Mouse (Mus musculus) hindbrain, embryonic 13.5 days (tissue): ENCODE data around the gene Slco3a1. TPM values are rescaled to one million over a fixed set of nuclear protein-coding genes. Genes with fewer than 3 reads are reported as not detected.

Source experiments
- ATAC-seq: fragments of 200-750 bp; cut with Nextera tagmentation; 2 replicates; pipeline ENCODE4 v1.8.0; 2017; ENCODE audit warnings: moderate TSS enrichment; ENCODE audit not compliant: low FRiP score
- H3K27ac ChIP-seq: fragments of 300-500 bp; sonication (generic); 2 replicates; pipeline ENCODE4 v1.5.1; 2015; ENCODE audit warnings: inconsistent platforms, mild to moderate bottlenecking, moderate library complexity
- H3K27me3 ChIP-seq: fragments of 300-500 bp; sonication (generic); 2 replicates; pipeline ENCODE4 v1.6.1; 2015; ENCODE audit warnings: mild to moderate bottlenecking, inconsistent platforms
- H3K36me3 ChIP-seq: fragments of 300-500 bp; sonication (generic); 2 replicates; pipeline ENCODE4 v1.6.1; 2015; ENCODE audit warnings: mild to moderate bottlenecking, inconsistent platforms
- H3K4me1 ChIP-seq: fragments of 300-500 bp; sonication (generic); replicated peaks from 2 replicates; pipeline ENCODE4 v1.6.1; 2015; ENCODE audit warnings: inconsistent platforms
- H3K4me2 ChIP-seq: fragments of 300-500 bp; sonication (generic); 2 replicates; pipeline ENCODE4 v1.6.1; 2015; ENCODE audit warnings: inconsistent platforms, mild to moderate bottlenecking, moderate library complexity
- H3K4me3 ChIP-seq: fragments of 300-500 bp; sonication (generic); 2 replicates; pipeline ENCODE4 v1.5.1; 2015; ENCODE audit warnings: mild to moderate bottlenecking, inconsistent platforms
- H3K9ac ChIP-seq: fragments of 300-500 bp; sonication (generic); 2 replicates; pipeline ENCODE4 v1.6.1; 2015; ENCODE audit warnings: mild to moderate bottlenecking, inconsistent platforms
- H3K9me3 ChIP-seq: fragments of 300-500 bp; sonication (generic); 2 replicates; pipeline ENCODE4 v1.6.1; 2016; ENCODE audit warnings: inconsistent platforms
- WGBS: fragments of 180-500 bp; shearing (Covaris S2); methylation state at CpG from one replicate; pipeline ENCODE4 v1.1.7; 2015; 5-methylcytosine and 5-hydroxymethylcytosine counted together
- polyA plus RNA-seq: library from polyadenylated mRNA; unstranded; fragments of >200 nt; fragmentation: Nextera tagmentation; extraction: Ambion mirVana; gene quantifications from 2 replicates; pipeline ENCODE4 v1.2.1, GENCODE M21; 2015

Gene Slco3a1
- polyA plus RNA-seq, 1 experiment from 2014 or later = 18.4 TPM

DNA sequence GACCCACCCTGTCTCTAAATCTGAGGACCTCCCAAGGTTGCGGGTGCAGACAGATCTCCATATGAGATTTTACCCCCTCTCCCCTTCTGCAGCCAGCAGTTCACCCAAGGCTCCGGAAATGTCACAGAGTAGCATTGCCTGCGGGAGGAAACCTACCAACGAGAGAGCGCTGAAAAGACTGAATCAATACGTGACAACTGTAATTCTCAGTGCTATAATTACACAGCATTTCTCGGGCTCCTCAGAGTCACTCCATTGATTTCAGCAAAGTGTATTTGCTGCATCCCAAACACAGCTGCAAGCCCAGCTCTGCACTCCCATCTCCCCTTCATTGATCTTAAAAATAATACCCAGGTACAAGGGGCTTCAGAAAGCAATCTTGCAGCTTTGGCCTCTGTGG is 82.8 kb downstream of the Slco3a1 start:
- Histone ChIP-seq H3K9ac (no peak overlapping the region), H3K4me3 (no peak overlapping the region), H3K27ac (peak overlapping the region; percentile 23; the same call in 1 of the 2 replicates), H3K36me3 (no peaks in the 10 kb centered on the region), H3K4me1 (0 out of 2 replicates have a peak, but pooled peaks cover 15% of the 10 kb centered on the region), H3K9me3 (no peaks in the 10 kb centered on the region), H3K4me2 (no peak overlapping the region), H3K27me3 (no peaks in the 10 kb centered on the region)
- WGBS = 80% methylated on average over 7 of the region's 7 CpGs
- no peak for ATAC-seq

DNA sequence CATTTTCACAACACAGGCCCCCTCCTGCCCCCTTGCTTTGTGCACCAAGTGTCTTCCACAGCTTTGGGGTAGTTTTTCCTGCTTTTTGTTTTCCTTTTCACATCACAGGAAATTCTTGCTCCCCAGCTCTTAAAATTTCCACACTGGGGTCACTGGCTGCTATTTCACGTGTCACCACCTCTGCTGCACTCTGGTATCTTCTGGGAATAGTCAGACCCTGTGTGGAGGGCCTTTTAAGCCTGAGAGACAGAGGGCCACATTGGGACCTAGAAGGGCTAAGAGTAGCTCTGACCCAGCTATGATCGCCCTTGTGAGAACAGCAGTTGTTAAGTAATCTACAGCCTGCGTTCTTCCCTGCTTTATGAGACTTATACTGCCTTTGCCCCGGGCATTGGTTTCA is 87.7 kb downstream of the Slco3a1 start:
- no peak for ATAC-seq
- no peaks in the 10 kb centered on the region for H3K27me3 ChIP-seq
- H3K27ac ChIP-seq = no peak overlapping the region
- no peak overlapping the region for H3K4me3 ChIP-seq
- H3K9me3 ChIP-seq = no peaks in the 10 kb centered on the region
- H3K36me3 ChIP-seq = no peaks in the 10 kb centered on the region
- no peak overlapping the region for H3K9ac ChIP-seq
- peaks cover 26% of the 10 kb centered on the region for H3K4me1 ChIP-seq
- H3K4me2 ChIP-seq = no peak overlapping the region
- WGBS = 79% methylated on average over 4 of the region's 4 CpGs

DNA sequence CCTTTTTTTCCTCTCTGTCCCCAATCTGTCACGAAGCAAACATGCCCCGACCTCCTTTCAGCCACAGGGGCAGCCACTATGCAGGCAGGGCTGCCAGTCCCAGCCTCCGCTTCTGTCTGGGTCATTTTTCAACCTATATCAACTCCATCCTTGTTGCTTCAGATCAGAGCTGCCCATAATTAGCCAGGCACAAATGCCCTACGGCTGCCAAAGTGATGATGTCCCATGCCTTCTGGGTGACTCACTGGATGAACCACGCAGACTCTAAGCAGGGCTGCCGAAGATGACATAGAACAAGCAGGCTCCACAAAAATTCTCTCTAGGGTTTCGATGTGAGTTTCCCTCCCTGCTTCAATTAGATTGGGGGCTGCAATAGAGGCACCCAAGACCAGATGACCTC is 89.9 kb downstream of the Slco3a1 start:
- no peak overlapping the region for H3K4me2 ChIP-seq
- H3K36me3 ChIP-seq = no peaks in the 10 kb centered on the region
- no peak overlapping the region for H3K9ac ChIP-seq
- peaks cover 29% of the 10 kb centered on the region for H3K4me1 ChIP-seq
- H3K27me3 ChIP-seq = no peaks in the 10 kb centered on the region
- no peak for ATAC-seq
- no peak overlapping the region for H3K4me3 ChIP-seq
- WGBS = 85% methylated on average over 7 of the region's 7 CpGs
- no peak overlapping the region for H3K27ac ChIP-seq
- H3K9me3 ChIP-seq = no peaks in the 10 kb centered on the region

DNA sequence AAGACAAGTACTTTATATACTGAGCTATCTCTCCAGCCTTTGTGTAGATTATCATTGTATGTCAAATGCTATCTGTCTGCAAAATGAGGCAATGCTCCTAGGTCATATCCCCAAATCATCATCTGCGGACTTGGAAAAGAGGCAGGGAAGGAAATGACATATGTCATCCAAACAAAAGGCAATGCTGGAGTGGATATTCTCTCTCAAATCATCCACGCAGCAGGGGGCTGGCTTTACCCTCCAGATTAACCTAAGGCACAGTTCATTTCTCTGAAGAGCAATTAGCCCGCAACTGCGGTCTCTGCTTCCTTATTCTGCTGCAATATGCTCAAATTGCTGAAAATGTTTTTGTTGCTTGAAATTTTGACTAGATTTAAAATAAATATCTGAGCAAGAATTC is 92.1 kb downstream of the Slco3a1 start:
- ATAC-seq = no peak
- no peaks in the 10 kb centered on the region for H3K36me3 ChIP-seq
- no peaks in the 10 kb centered on the region for H3K27me3 ChIP-seq
- peaks cover 22% of the 10 kb centered on the region for H3K4me1 ChIP-seq
- H3K27ac ChIP-seq = no peak overlapping the region
- 41% methylated on average over 4 of the region's 4 CpGs for WGBS
- no peak overlapping the region for H3K4me3 ChIP-seq
- H3K9ac ChIP-seq = no peak overlapping the region
- H3K4me2 ChIP-seq = no peak overlapping the region
- no peaks in the 10 kb centered on the region for H3K9me3 ChIP-seq

DNA sequence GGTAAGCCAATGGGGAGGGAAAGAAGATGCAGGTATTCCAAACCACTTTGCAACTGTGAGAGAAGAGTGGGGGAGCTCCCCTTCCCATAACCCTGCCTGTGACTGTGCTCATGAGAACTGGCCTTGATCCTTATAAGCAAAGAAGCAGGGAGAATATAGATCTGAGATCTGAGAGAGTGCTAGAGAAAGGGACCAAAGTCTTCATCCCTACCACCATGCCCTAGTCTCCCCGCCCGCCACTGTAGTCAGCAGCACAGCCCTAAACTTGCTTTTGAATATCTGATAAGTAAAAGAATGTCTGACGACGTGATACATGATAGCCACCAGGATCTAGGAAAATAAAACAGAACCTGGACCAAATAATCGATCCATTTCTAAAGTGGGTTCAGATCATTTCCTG is 92.8 kb downstream of the Slco3a1 start:
- no peak overlapping the region for H3K9ac ChIP-seq
- no peak for ATAC-seq
- no peak overlapping the region for H3K4me2 ChIP-seq
- WGBS = 86% methylated on average over 5 of the region's 5 CpGs
- H3K36me3 ChIP-seq = no peaks in the 10 kb centered on the region
- H3K27ac ChIP-seq = no peak overlapping the region
- peaks cover 15% of the 10 kb centered on the region for H3K4me1 ChIP-seq
- no peaks in the 10 kb centered on the region for H3K27me3 ChIP-seq
- no peaks in the 10 kb centered on the region for H3K9me3 ChIP-seq
- no peak overlapping the region for H3K4me3 ChIP-seq

DNA sequence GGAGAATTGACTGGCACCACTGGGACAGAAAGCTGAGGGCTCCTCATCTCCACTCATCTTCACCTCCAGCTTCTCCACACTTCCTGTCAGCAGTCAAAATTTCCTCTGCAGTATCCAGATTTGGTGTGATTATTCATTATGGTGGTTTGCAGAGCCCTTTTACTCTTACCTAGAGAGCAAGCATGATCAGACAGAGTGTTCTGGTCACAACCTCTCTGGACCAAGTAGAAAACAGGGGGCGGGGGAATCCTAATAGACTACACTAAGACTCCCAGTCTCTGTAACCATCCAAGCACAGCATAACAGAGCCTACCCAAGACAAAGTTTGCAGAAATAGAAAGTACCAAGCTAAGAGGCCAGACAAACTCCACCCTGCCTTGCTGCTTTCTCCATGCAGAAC is 93.4 kb downstream of the Slco3a1 start:
- Histone ChIP-seq H3K9me3 (no peaks in the 10 kb centered on the region), H3K27ac (no peak overlapping the region), H3K9ac (no peak overlapping the region), H3K4me1 (peaks cover 15% of the 10 kb centered on the region), H3K36me3 (no peaks in the 10 kb centered on the region), H3K4me3 (no peak overlapping the region), H3K4me2 (no peak overlapping the region), H3K27me3 (no peaks in the 10 kb centered on the region)
- no peak for ATAC-seq
- WGBS = 94% methylated on average over 1 of the region's 1 CpGs

DNA sequence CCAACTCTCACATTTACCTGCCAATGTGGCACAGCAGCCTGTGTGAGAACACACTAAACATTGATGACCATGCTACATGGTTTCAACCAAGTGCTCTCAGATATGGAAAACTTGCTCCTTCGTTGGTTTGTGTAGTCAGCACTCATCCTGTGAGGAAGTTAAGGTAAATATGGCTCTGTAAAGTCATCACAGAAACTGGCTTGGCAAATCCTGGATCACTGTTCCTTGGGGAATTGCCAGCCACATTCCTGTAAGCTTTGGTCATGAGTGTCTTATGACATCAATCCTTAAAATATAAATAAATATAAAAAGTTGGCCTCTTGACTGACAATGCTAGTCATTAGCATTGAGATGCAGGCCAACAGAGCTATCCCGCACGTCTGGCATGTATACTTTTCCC is 94.8 kb downstream of the Slco3a1 start:
- H3K4me2 ChIP-seq = no peak overlapping the region
- H3K4me3 ChIP-seq = no peak overlapping the region
- H3K36me3 ChIP-seq = no peaks in the 10 kb centered on the region
- no peaks in the 10 kb centered on the region for H3K9me3 ChIP-seq
- WGBS = 87% methylated on average over 3 of the region's 3 CpGs
- H3K27me3 ChIP-seq = no peaks in the 10 kb centered on the region
- H3K4me1 ChIP-seq = peaks cover 15% of the 10 kb centered on the region
- no peak for ATAC-seq
- H3K9ac ChIP-seq = no peak overlapping the region
- H3K27ac ChIP-seq = no peak overlapping the region

DNA sequence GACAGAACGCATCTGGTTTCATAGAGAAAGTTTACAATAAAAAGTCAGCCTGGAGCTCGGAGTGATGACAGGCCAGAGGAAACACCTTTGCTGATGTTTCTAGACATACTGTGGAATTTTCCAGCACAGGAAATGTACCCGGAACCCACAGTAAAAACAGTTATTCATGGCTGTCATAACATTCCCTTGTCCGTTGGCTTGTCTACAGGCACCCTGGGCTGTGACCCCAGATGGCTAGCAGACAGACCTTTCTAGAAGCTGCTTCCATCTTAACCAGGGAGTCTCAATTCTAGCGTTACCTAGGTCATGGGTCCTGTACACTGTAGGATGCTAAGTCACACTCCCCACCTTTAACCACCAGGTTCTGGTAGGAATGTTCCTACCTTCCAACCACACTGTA is 95.3 kb downstream of the Slco3a1 start:
- Histone ChIP-seq H3K4me1 (peaks cover 12% of the 10 kb centered on the region), H3K9ac (no peak overlapping the region), H3K4me3 (no peak overlapping the region), H3K27me3 (no peaks in the 10 kb centered on the region), H3K4me2 (no peak overlapping the region), H3K27ac (no peak overlapping the region), H3K36me3 (no peaks in the 10 kb centered on the region), H3K9me3 (no peaks in the 10 kb centered on the region)
- 80% methylated on average over 5 of the region's 5 CpGs for WGBS
- ATAC-seq = no peak

DNA sequence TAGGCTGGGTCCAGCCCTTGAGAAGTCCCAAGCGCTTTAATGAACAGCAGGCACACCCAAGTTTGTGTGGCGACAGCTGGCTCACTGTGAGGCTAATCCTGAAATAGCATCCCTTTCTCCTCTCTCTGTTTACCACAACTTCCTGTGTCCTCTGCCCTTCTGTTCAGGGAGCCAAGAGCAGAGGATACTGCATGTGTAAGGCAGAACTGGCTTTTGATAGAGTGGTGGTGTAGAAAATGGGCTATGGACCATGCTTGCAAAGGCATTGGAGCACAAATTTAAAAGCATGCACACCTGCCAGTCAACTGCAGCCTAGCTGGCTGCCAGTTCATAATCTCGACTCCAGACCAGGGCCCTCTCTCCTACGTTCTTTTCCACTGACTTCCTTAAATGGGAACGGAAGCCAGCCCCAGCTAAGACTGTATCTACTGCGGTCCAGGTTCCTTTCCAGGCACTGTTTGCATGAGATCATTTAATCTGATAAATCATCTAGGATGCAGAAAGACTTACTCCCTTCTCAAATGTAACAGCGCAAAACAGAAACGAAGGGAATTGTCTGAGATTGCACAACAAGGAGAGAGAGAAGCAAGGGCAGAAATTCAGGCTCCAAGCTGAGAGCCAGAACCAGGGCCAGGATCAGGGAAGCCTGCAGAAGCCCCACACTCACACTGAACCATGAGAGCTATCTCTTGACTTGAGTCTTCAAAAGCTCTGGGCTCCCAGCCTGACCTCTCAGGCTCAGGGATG is 95.9 kb downstream of the Slco3a1 start:
- no peak overlapping the region for H3K27ac ChIP-seq
- H3K4me2 ChIP-seq = no peak overlapping the region
- no peak for ATAC-seq
- no peak overlapping the region for H3K4me3 ChIP-seq
- WGBS = 85% methylated on average over 8 of the region's 8 CpGs
- no peaks in the 10 kb centered on the region for H3K36me3 ChIP-seq
- H3K9me3 ChIP-seq = no peaks in the 10 kb centered on the region
- H3K9ac ChIP-seq = no peak overlapping the region
- H3K4me1 ChIP-seq = peaks cover 12% of the 10 kb centered on the region
- H3K27me3 ChIP-seq = no peaks in the 10 kb centered on the region

DNA sequence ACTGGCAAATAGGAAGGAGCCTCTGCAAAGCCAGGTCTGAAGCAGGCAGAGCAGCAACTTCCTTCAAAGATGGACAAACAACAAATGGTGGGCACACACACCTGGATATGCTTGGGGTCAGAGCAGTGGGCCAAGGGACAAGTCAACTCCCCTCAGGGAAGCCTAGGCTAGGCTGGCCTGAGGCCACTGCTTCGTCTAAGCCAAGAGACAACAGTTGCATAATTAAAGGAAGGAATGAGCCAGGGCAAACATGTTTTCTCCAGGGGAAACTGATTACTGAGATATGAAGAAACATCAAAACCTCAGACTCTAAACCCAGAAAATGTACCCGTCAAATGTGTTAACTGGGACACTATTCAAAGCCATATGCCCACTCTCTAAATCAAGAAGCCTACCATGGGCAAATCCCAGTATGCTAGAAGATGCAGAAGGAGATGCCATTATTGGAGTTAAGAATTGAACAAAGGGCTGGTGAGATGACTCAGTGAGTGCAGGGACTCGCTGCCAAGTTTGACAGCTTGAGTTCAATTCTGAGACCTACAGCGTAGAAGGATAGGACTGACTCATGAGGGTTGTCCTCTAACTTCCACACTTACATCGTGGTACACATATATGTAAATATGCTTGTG is 97.1 kb downstream of the Slco3a1 start:
- H3K9ac ChIP-seq = no peak overlapping the region
- no peak overlapping the region for H3K27ac ChIP-seq
- 83% methylated on average over 5 of the region's 5 CpGs for WGBS
- no peaks in the 10 kb centered on the region for H3K36me3 ChIP-seq
- no peak for ATAC-seq
- H3K4me2 ChIP-seq = no peak overlapping the region
- no peaks in the 10 kb centered on the region for H3K27me3 ChIP-seq
- peaks cover 10% of the 10 kb centered on the region for H3K4me1 ChIP-seq
- H3K4me3 ChIP-seq = no peak overlapping the region
- no peaks in the 10 kb centered on the region for H3K9me3 ChIP-seq

DNA sequence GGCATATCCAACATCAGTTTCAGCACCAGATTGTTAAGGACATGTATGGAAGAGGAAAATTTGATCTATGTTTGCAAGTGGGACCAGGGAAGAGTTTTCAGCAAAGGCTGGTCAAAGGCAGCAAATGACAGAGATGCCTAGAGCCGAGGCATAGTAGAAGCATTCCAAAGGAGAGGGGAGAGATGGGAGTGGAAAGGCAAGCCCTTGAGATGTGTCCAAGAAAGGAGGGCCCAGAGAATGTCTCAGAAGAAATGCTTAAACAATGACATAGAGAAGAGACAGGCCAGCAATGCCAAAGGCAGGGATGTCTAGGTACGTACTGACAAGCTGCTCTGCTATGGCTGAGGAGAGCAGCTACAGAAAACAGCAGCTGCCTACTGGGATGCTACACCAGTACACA is 97.8 kb downstream of the Slco3a1 start:
- Histone ChIP-seq H3K27ac (no peak overlapping the region), H3K4me3 (no peak overlapping the region), H3K9me3 (no peaks in the 10 kb centered on the region), H3K27me3 (no peaks in the 10 kb centered on the region), H3K9ac (no peak overlapping the region), H3K4me2 (no peak overlapping the region), H3K36me3 (no peaks in the 10 kb centered on the region), H3K4me1 (peaks cover 3% of the 10 kb centered on the region)
- no peak for ATAC-seq
- WGBS = 81% methylated on average over 2 of the region's 2 CpGs

DNA sequence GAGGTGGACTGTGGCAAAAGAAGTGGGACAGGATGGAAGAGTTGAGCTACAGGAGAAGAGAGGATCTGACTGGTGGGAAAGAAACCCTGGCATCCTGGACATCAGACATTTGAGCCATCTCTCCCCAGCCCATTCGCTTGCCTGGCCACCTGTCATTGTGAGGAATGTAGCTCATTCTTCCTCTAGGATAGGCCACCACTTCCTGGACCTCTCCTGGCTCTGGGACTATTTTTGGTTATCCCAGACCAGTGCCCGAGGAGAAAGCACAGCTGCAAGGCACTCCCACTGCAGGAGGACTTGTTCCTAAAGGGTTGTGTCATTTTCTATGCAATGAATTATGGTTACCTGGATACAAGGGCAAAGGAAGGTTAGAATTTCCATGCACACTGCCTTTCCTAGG is 103.5 kb downstream of the Slco3a1 start:
- WGBS = 70% methylated on average over 2 of the region's 2 CpGs
- Histone ChIP-seq H3K9ac (no peak overlapping the region), H3K36me3 (no peaks in the 10 kb centered on the region), H3K4me2 (no peak overlapping the region), H3K4me3 (no peak overlapping the region), H3K9me3 (no peaks in the 10 kb centered on the region), H3K27me3 (no peaks in the 10 kb centered on the region), H3K27ac (no peak overlapping the region), H3K4me1 (no peaks in the 10 kb centered on the region)
- ATAC-seq = no peak

DNA sequence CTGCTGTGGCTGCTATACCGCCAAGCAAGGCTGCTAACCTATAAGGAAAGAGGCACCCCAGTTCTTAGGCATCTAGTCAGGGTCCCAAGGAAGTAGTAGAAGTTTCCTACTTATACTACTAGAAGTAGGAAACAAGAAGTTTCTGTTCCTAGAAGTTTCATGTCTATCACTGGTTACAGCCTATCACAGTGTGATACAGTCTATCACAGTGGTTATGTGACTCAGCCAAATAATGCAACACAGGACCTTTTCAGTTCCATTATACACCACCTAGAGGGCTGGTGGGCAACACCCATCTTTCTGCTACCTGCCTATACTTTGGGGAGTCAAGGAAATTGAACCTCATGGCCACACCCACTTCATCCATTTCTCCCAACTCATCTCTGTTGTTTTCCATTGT is 104.8 kb downstream of the Slco3a1 start:
- H3K4me1 ChIP-seq = 0 out of 2 replicates have a peak, but pooled peaks cover 3% of the 10 kb centered on the region
- H3K4me2 ChIP-seq = no peak overlapping the region
- ATAC-seq = no peak
- no peak overlapping the region for H3K27ac ChIP-seq
- H3K27me3 ChIP-seq = no peaks in the 10 kb centered on the region
- WGBS = 90% methylated on average over 1 of the region's 1 CpGs
- no peak overlapping the region for H3K4me3 ChIP-seq
- H3K36me3 ChIP-seq = no peaks in the 10 kb centered on the region
- H3K9ac ChIP-seq = no peak overlapping the region
- H3K9me3 ChIP-seq = no peaks in the 10 kb centered on the region
